Mouse (Mus musculus) urinary bladder, postnatal 14 days (tissue): ENCODE measurements around the gene Gm21891.
"Not testable (repeated sequence)": the region's sequence is repeated elsewhere in the genome, so short reads cannot be mapped to it uniquely, and the experiment has no call there.

ENCODE experiments used
- DNase-seq: peaks from one replicate; pipeline ENCODE4 v3.0.0; 2021; ENCODE audit warnings: low spot score

The Gm21891 gene

DNA sequence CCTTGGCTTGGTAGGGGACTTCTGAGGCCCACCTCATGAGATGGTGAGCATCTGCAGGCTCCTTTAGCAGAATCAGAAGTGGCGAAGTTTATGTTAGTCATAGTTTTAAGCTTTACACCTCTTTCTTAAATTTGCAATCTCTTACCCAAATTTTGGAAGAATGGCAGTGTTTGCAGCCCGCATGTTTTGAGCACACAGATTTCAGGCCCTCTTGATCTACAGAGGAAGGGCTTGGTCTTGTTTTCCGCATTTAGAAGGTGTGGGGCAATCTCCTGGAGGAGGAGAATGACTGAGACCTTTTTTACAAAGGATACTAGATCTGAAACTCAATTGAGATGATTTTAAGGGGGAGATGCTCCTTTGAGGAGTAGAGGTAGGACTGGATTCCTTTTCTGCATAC, at the start of gene Gm21891:
Gm21891 (minus strand) TSS at position 101 of the 400 bp plus-strand sequence.
- DNase-seq, result not testable (repeated sequence)

DNA sequence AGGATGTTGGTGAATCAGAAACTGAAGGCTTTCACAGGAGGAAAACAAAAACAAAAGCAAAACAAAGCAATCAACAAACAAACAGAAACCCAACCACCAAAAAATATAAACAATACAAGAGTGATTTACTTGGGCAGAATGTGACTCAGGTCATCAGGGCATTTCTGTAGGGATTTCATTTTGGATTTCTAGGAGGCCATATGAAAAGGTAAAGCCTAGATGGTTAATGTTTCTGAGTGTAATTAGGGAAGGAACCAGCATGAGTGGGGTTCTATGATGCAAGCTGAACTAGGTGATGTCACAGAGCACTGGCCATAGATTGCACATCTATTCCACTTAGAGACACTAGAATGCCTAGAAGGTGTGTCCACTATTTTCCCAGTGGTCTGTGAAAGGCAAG, 28.4 kb upstream of the Gm21891 start, which contains the start of gene Gm21425:
Gm21425 (plus strand) TSS at position 301 of the 400 bp plus-strand sequence.
- not testable (repeated sequence) for DNase-seq
